Mouse (Mus musculus) inflammation-experienced regulatory T-cells (primary cell): Measurements from ENCODE around the gene Prss1. TPM values are rescaled to one million over a fixed set of nuclear protein-coding genes. Genes with fewer than 3 reads are reported as not detected.

Source experiments
- polyA plus RNA-seq, 2 experiments: library from polyadenylated mRNA; unstranded; fragments of 100-300 nt; shearing (Covaris generic); gene quantifications; one replicate each; pipeline ENCODE4 v1.2.1; 2017

The Prss1 gene
- polyA plus RNA-seq = not detected

GRCm38 (mm10) chr6:41458632-41459031 is at the start of gene Prss1:
Gene Prss1, plus strand, starts transcription at chr6:41458932.

GRCm38 (mm10) chr6:41446045-41446444 is 12.7 kb upstream of the Prss1 start, which contains the start of gene Gm10334:
Gene Gm10334, minus strand, starts transcription at chr6:41446145.

Other genes starting within 250 kb of the Prss1 start
- gene Try4, start 156.7 kb upstream of the Prss1 start, polyA plus RNA-seq = under 1 TPM in 1 of 2 experiments, not detected in 1; 0.49 TPM
- not detected for gene Try5, start 142.1 kb upstream of the Prss1 start, polyA plus RNA-seq
- not detected for gene Try10, start 104.8 kb upstream of the Prss1 start, polyA plus RNA-seq
- not detected for gene Prss3, start 81.3 kb upstream of the Prss1 start, polyA plus RNA-seq
- not detected for gene Gm5771, start 66.6 kb upstream of the Prss1 start, polyA plus RNA-seq
- not detected for gene Gm10334, start 12.8 kb upstream of the Prss1 start, polyA plus RNA-seq
- gene Prss2, start 62.9 kb downstream of the Prss1 start, polyA plus RNA-seq = 1 to 10 TPM in 1 of 2 experiments, under 1 TPM in 1; 0.95 to 1.4 TPM
- 10 to 100 TPM; 44.4 to 88.9 TPM for gene Ephb6, start 146.6 kb downstream of the Prss1 start, polyA plus RNA-seq
- gene Trpv6, start 177.5 kb downstream of the Prss1 start, polyA plus RNA-seq = 1 to 10 TPM in 1 of 2 experiments, under 1 TPM in 1; 0.39 to 1.4 TPM
- gene Trpv5, start 221.8 kb downstream of the Prss1 start, polyA plus RNA-seq = under 1 TPM; 0.10 to 0.18 TPM
- gene Llcfc1, start 225.5 kb downstream of the Prss1 start, polyA plus RNA-seq = not detected
- under 1 TPM in 1 of 2 experiments, not detected in 1; 0.47 TPM for gene Kel, start 245.4 kb downstream of the Prss1 start, polyA plus RNA-seq